Mouse (Mus musculus) stomach, embryonic 14.5 days (tissue): ENCODE data around the gene F2r. TPM values are rescaled to one million over a fixed set of nuclear protein-coding genes. Genes with fewer than 3 reads are reported as not detected.

ENCODE experiments used
- ATAC-seq: fragments of 200-750 bp; cut with Nextera tagmentation; 2 replicates; pipeline ENCODE4 v1.8.0; 2017; ENCODE audit warnings: low read depth, moderate TSS enrichment; ENCODE audit not compliant: insufficient number of reproducible peaks, insufficient read depth, low FRiP score
- H3K27ac ChIP-seq: fragments of 300-500 bp; sonication (generic); 2 replicates; pipeline ENCODE4 v1.5.1; 2014; ENCODE audit warnings: mild to moderate bottlenecking, low read length, moderate library complexity, mixed read lengths
- H3K27me3 ChIP-seq: fragments of 300-500 bp; sonication (generic); 2 replicates; pipeline ENCODE4 v1.6.1; 2014; ENCODE audit warnings: low read length, control low read depth, mixed read lengths; ENCODE audit not compliant: control insufficient read depth, insufficient read depth
- H3K36me3 ChIP-seq: fragments of 300-500 bp; sonication (generic); 2 replicates; pipeline ENCODE4 v1.6.1; 2014; ENCODE audit warnings: mild to moderate bottlenecking, control low read depth, low read length, moderate library complexity, mixed read lengths; ENCODE audit not compliant: control insufficient read depth, insufficient read depth
- H3K4me1 ChIP-seq: fragments of 300-500 bp; sonication (generic); 2 replicates; pipeline ENCODE4 v1.6.1; 2014; ENCODE audit warnings: low read length, control low read depth, mixed read lengths; ENCODE audit not compliant: control insufficient read depth, insufficient read depth
- H3K4me2 ChIP-seq: fragments of 300-500 bp; sonication (generic); replicated peaks from 2 replicates; pipeline ENCODE4 v1.6.1; 2014; ENCODE audit warnings: low read depth, low read length, control low read depth
- H3K4me3 ChIP-seq: fragments of 300-500 bp; sonication (generic); 2 replicates; pipeline ENCODE4 v1.5.1; 2014; ENCODE audit warnings: low read depth, low read length, control low read depth
- H3K9ac ChIP-seq: fragments of 300-500 bp; sonication (generic); replicated peaks from 2 replicates; pipeline ENCODE4 v1.6.1; 2014; ENCODE audit warnings: low read depth, mild to moderate bottlenecking, control low read depth, low read length, moderate library complexity, mixed read lengths
- H3K9me3 ChIP-seq: fragments of 300-500 bp; sonication (generic); 2 replicates; pipeline ENCODE4 v1.6.1; 2016; ENCODE audit warnings: low read depth, low read length, control low read depth; ENCODE audit not compliant: control insufficient read depth
- WGBS: fragments of 180-500 bp; shearing (Covaris S2); extraction: QIAGEN DNeasy Blood & Tissue Kit; methylation state at CpG from one replicate; pipeline ENCODE4 v1.1.7; 2014; 5-methylcytosine and 5-hydroxymethylcytosine counted together
- polyA plus RNA-seq: library from polyadenylated mRNA; unstranded; fragments of >200 nt; fragmentation: Nextera tagmentation; extraction: Ambion mirVana; gene quantifications from 2 replicates; pipeline ENCODE4 v1.2.1, GENCODE M21; 2014

The F2r gene
- polyA plus RNA-seq, 1 experiment from 2014 or later = 74.0 TPM

- H3K9ac ChIP-seq = no peak overlapping the region
Measured at GRCm38 (mm10) chr13:95563066-95563610, 55.1 kb downstream of the F2r start.

GRCm38 (mm10) chr13:95557326-95557725, 61.0 kb downstream of the F2r start:
- H3K4me1 ChIP-seq = no peaks in the 10 kb centered on the region
- H3K27ac ChIP-seq = no peak overlapping the region
- no peak overlapping the region for H3K9ac ChIP-seq
- no peaks in the 10 kb centered on the region for H3K9me3 ChIP-seq
- no peaks in the 10 kb centered on the region for H3K27me3 ChIP-seq
- ATAC-seq = no peak
- no peak overlapping the region for H3K4me3 ChIP-seq
- WGBS = 71% methylated on average over 7 of the region's 7 CpGs
- H3K4me2 ChIP-seq = no peak overlapping the region
- H3K36me3 ChIP-seq = no peaks in the 10 kb centered on the region

More at GRCm38 (mm10) chr13:95563066-95563610, 55.1 kb downstream of the F2r start:
- WGBS = 56% methylated on average over 10 of the region's 10 CpGs
- Histone ChIP-seq H3K36me3 (no peaks in the 10 kb centered on the region), H3K9me3 (no peaks in the 10 kb centered on the region), H3K4me1 (no peaks in the 10 kb centered on the region), H3K4me3 (no peak overlapping the region), H3K27ac (no peak overlapping the region), H3K27me3 (no peaks in the 10 kb centered on the region), H3K4me2 (no peak overlapping the region)
- ATAC-seq = no peak

- no peaks in the 10 kb centered on the region for H3K27me3 ChIP-seq
- 76% methylated on average over 11 of the region's 11 CpGs for WGBS
- no peaks in the 10 kb centered on the region for H3K9me3 ChIP-seq
- H3K27ac ChIP-seq = no peak overlapping the region
- no peak for ATAC-seq
- no peaks in the 10 kb centered on the region for H3K36me3 ChIP-seq
- H3K4me3 ChIP-seq = no peak overlapping the region
- H3K4me2 ChIP-seq = no peak overlapping the region
- no peak overlapping the region for H3K9ac ChIP-seq
- no peaks in the 10 kb centered on the region for H3K4me1 ChIP-seq
Measured at GRCm38 (mm10) chr13:95553885-95554492, 64.3 kb downstream of the F2r start.

Other genes with a start within 250 kb of the F2r start
- gene Aggf1, start 243.1 kb downstream of the F2r start, polyA plus RNA-seq = 32.8 and 33.3 TPM in 2 replicates
- gene Crhbp, start 173.6 kb downstream of the F2r start, polyA plus RNA-seq = 0.19 and 0.24 TPM in 2 replicates
- gene S100z, start 139.8 kb downstream of the F2r start, polyA plus RNA-seq = 0.78 TPM in 1 of 2 replicates, not detected in the other
- gene F2rl1, start 93.3 kb downstream of the F2r start, polyA plus RNA-seq = 11.4 and 13.8 TPM in 2 replicates
- gene F2rl2, start 78.4 kb upstream of the F2r start, polyA plus RNA-seq = 0.45 and 1.2 TPM in 2 replicates